Mouse (Mus musculus) heart, embryonic 16.5 days (tissue): ENCODE data around the gene Lmna. TPM values are rescaled to one million over a fixed set of nuclear protein-coding genes. Genes with fewer than 3 reads are reported as not detected.

Source experiments
- ATAC-seq: fragments of 200-750 bp; cut with Nextera tagmentation; replicated peaks from 2 replicates; pipeline ENCODE4 v1.8.0; 2017; ENCODE audit warnings: moderate number of reproducible peaks; ENCODE audit not compliant: insufficient read depth, low FRiP score; ENCODE audit errors: extremely low read depth
- H3K27ac ChIP-seq: fragments of 300-500 bp; sonication (generic); 2 replicates; pipeline ENCODE4 v1.5.1; 2014; ENCODE audit warnings: mild to moderate bottlenecking, low read length, control low read depth, moderate library complexity
- H3K27me3 ChIP-seq: fragments of 300-500 bp; sonication (generic); 2 replicates; pipeline ENCODE4 v1.6.1; 2014; ENCODE audit warnings: low read length, mixed read lengths; ENCODE audit not compliant: control insufficient read depth, insufficient read depth
- H3K36me3 ChIP-seq: fragments of 300-500 bp; sonication (generic); 2 replicates; pipeline ENCODE4 v1.6.1; 2014; ENCODE audit not compliant: control insufficient read depth, insufficient read depth
- H3K4me1 ChIP-seq: fragments of 300-500 bp; sonication (generic); 2 replicates; pipeline ENCODE4 v1.6.1; 2014; ENCODE audit warnings: low read length, mixed read lengths; ENCODE audit not compliant: control insufficient read depth, insufficient read depth
- H3K4me2 ChIP-seq: fragments of 300-500 bp; sonication (generic); 2 replicates; pipeline ENCODE4 v1.6.1; 2014; ENCODE audit warnings: low read depth, mild to moderate bottlenecking, control low read depth, low read length
- H3K4me3 ChIP-seq: fragments of 300-500 bp; sonication (generic); 2 replicates; pipeline ENCODE4 v1.5.1; 2014; ENCODE audit warnings: mild to moderate bottlenecking, control low read depth, low read length
- H3K9ac ChIP-seq: fragments of 300-500 bp; sonication (generic); 2 replicates; pipeline ENCODE4 v1.6.1; 2014; ENCODE audit warnings: low read length, control low read depth
- H3K9me3 ChIP-seq: fragments of 300-500 bp; sonication (generic); replicated peaks from 2 replicates; pipeline ENCODE4 v1.6.1; 2016; ENCODE audit warnings: low read length; ENCODE audit not compliant: control insufficient read depth
- WGBS: fragments of 180-500 bp; shearing (Covaris S2); extraction: QIAGEN DNeasy Blood & Tissue Kit; methylation state at CpG from one replicate; pipeline ENCODE4 v1.1.7; 2014; 5-methylcytosine and 5-hydroxymethylcytosine counted together
- polyA plus RNA-seq: library from polyadenylated mRNA; unstranded; fragments of >200 nt; fragmentation: Nextera tagmentation; extraction: Ambion mirVana; gene quantifications from 2 replicates; pipeline ENCODE4 v1.2.1, GENCODE M21; 2015

Lmna gene
- polyA plus RNA-seq, 1 experiment from 2014 or later, result 129 TPM

GRCm38 (mm10) chr3:88505765-88506164 lies 4.0 kb downstream of the Lmna start:
- Histone ChIP-seq H3K27me3 (no peaks in the 10 kb centered on the region), H3K27ac (no peak overlapping the region), H3K4me3 (no peak overlapping the region), H3K4me2 (no peak overlapping the region), H3K9me3 (no peaks in the 10 kb centered on the region), H3K36me3 (no peaks in the 10 kb centered on the region), H3K4me1 (peaks cover 33% of the 10 kb centered on the region), H3K9ac (no peak overlapping the region)
- no peak for ATAC-seq
- WGBS, result 50% methylated on average over 7 of the region's 7 CpGs

- Histone ChIP-seq H3K9ac (no peak overlapping the region), H3K4me2 (no peak overlapping the region), H3K4me1 (peaks cover 32% of the 10 kb centered on the region), H3K36me3 (no peaks in the 10 kb centered on the region), H3K4me3 (no peak overlapping the region), H3K27me3 (no peaks in the 10 kb centered on the region), H3K9me3 (no peaks in the 10 kb centered on the region), H3K27ac (no peak overlapping the region)
- no peak for ATAC-seq
- 74% methylated on average over 6 of the region's 6 CpGs for WGBS
Observed at GRCm38 (mm10) chr3:88505081-88505480, 4.7 kb downstream of the Lmna start.

DNA sequence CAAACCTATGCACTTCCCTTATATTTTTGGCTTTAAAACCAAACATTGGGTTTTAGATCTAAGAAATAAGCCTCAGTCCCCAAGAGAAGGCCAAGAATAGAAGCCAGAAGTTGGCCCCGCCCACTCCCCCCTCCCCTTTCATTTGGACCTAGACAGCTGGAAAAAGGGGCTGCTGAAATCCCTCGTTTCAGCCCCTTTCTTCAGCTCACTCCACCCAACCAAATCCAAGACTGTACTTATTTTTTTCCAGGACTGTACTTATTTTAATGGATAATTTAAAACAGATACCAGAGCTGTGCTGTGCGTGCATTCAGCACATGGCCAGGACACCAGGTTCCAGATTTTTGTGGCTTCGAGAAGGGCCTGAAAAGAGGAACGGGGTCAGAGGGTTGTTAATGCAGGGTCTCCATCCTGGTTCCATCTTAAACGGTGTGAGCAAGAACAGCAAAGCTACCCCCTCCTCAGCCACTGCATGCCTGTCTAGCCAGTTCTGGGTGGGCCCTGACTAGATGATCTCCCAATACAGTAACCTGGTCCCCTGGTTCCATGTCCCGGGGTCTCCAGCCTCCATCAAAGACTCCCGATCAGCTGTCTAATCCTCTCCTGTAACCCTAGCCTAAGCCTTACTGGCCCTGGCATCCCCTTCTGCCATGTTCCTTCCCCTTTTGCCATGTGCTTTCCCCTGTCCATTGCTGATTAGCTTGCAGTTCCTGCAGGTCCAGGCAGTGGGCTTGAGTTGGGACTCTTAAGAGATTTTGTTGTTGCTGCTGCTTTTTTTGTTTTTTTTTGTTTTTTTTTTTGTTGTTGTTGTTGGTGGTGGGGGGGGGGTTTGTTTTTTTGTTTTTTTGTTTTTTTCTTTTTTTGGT lies 5.6 kb downstream of the Lmna start:
- no peak for ATAC-seq
- no peaks in the 10 kb centered on the region for H3K36me3 ChIP-seq
- H3K4me2 ChIP-seq, result peak overlapping the region; percentile 94; the same call in 1 of the 2 replicates
- WGBS, result 44% methylated on average over 8 of the region's 8 CpGs
- no peaks in the 10 kb centered on the region for H3K27me3 ChIP-seq
- peak overlapping the region; percentile 90 for H3K27ac ChIP-seq
- no peak overlapping the region for H3K4me3 ChIP-seq
- no peaks in the 10 kb centered on the region for H3K9me3 ChIP-seq
- peak overlapping the region; percentile 91 for H3K9ac ChIP-seq
- peaks cover 26% of the 10 kb centered on the region for H3K4me1 ChIP-seq

- Histone ChIP-seq H3K4me3 (peak overlapping the region; percentile 71), H3K4me1 (peaks cover 25% of the 10 kb centered on the region), H3K27ac (peak overlapping the region; percentile 90), H3K36me3 (no peaks in the 10 kb centered on the region), H3K4me2 (peak overlapping the region; percentile 94), H3K27me3 (no peaks in the 10 kb centered on the region), H3K9me3 (no peaks in the 10 kb centered on the region), H3K9ac (peak overlapping the region; percentile 91)
- 13% methylated on average over 4 of the region's 4 CpGs for WGBS
- ATAC-seq, result peak; percentile 30; the same call in 1 of the 2 replicates
Observed at GRCm38 (mm10) chr3:88503505-88503863, 6.3 kb downstream of the Lmna start.

- H3K36me3 ChIP-seq, result no peaks in the 10 kb centered on the region
- H3K4me2 ChIP-seq, result peak overlapping the region; percentile 94
- peak overlapping the region; percentile 91 for H3K9ac ChIP-seq
- H3K9me3 ChIP-seq, result no peaks in the 10 kb centered on the region
- H3K27me3 ChIP-seq, result no peaks in the 10 kb centered on the region
- peak overlapping the region; percentile 71 for H3K4me3 ChIP-seq
- peak overlapping the region; percentile 90 for H3K27ac ChIP-seq
- H3K4me1 ChIP-seq, result peaks cover 25% of the 10 kb centered on the region
- WGBS, result under 1% methylated on average over 55 of the region's 55 CpGs
- ATAC-seq, result peak; percentile 90
Observed at GRCm38 (mm10) chr3:88502641-88503504, 6.9 kb downstream of the Lmna start.

GRCm38 (mm10) chr3:88502031-88502571 lies 7.7 kb downstream of the Lmna start:
- H3K4me1 ChIP-seq, result peaks cover 30% of the 10 kb centered on the region
- H3K9ac ChIP-seq, result peak overlapping the region; percentile 91
- ATAC-seq, result 0 out of 2 replicates have a peak, but pooled peaks have one; percentile 1
- H3K36me3 ChIP-seq, result no peaks in the 10 kb centered on the region
- H3K27me3 ChIP-seq, result no peaks in the 10 kb centered on the region
- WGBS, result 18% methylated on average over 11 of the region's 11 CpGs
- H3K9me3 ChIP-seq, result no peaks in the 10 kb centered on the region
- peak overlapping the region; percentile 90 for H3K27ac ChIP-seq
- H3K4me3 ChIP-seq, result peak overlapping the region; percentile 71
- H3K4me2 ChIP-seq, result peak overlapping the region; percentile 94

DNA sequence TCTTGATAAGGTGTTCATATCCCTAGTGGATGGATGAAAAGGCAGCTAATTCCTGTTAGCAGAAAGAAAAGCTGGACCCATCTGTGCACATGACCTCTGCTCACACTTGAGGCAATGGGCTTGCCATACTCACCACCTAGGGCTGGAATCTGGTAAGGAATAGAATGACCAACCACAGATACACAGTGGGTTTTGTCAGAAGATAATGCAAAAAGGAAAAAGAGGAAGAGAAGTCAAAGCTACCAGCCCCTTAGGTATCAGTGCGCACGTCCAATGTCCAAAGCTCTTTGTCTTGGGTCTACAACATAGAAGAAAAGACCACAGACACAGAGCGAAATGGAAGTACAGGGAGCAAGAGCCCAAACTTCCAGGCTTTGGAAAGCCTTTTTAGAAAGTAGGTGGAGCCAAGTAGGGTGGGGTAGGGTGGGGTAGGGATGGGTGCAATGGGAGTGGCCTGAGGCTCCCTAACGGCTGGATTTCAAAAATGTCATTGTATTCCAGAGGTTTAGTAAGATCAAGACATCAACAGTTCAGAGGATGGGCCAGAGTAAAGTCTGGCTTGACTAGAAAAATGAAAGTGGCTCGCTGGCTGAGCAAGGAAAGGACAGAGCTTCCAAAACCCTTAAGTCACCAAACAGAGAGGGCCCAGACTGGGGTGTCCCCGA lies 8.3 kb downstream of the Lmna start:
- H3K9me3 ChIP-seq, result no peaks in the 10 kb centered on the region
- H3K27me3 ChIP-seq, result no peaks in the 10 kb centered on the region
- H3K4me3 ChIP-seq, result peak overlapping the region; percentile 71
- H3K9ac ChIP-seq, result peak overlapping the region; percentile 91
- no peak for ATAC-seq
- peak overlapping the region; percentile 94 for H3K4me2 ChIP-seq
- H3K4me1 ChIP-seq, result peaks cover 34% of the 10 kb centered on the region
- 51% methylated on average over 6 of the region's 6 CpGs for WGBS
- H3K27ac ChIP-seq, result peak overlapping the region; percentile 90
- no peaks in the 10 kb centered on the region for H3K36me3 ChIP-seq

DNA sequence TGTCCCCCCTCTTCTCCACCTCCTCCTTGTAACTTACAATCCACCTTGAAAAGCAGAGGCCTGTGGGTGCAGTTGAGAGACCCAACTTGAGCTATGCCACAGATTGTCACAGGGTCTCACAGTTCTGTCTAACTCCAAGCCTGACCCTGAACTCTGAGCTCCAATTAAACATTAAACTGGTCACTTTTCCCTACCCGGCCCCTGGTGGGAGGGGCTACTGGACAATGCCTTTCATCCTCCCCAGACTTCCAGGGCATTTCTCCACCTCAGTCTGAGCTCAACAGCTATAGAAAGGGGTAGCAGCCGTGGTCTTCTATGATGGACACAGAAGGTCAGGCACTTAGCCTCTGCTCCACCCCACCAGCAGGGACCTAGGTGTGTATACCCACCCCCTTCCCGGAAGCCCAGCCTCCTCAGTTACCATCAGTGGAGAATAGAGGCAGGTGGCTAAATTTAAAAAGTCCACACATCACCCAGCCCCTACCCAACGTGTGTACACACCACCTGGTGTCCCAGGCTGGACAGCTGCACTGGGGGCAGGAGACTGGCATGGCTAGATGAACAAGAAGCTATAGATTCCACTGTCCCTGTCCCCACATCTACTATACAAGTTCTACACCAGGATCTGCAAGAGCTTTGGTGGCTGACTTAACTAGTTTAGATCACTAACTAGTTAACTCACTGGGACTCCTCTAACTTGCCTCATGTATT lies 8.9 kb downstream of the Lmna start:
- Histone ChIP-seq H3K4me3 (peak overlapping the region; percentile 71), H3K27ac (no peak overlapping the region), H3K4me1 (peaks cover 41% of the 10 kb centered on the region), H3K4me2 (peak overlapping the region; percentile 94), H3K9ac (peak overlapping the region; percentile 91), H3K27me3 (no peaks in the 10 kb centered on the region), H3K9me3 (no peaks in the 10 kb centered on the region), H3K36me3 (no peaks in the 10 kb centered on the region)
- no peak for ATAC-seq
- WGBS, result 49% methylated on average over 4 of the region's 4 CpGs
